Mouse (Mus musculus) MEL (cell line): ENCODE results near the gene Rps6ka4.

Experiments used
- EP300 ChIP-seq, 2 experiments: IDR thresholded peaks; 2 replicates each; pipeline ENCODE4 v1.6.1; 2011; ENCODE audit warnings: improper control_type of control experiment in 2 of 2, low read length in 2 of 2, low read depth in 1 of 2, mild to moderate bottlenecking in 1 of 2
- HCFC1 ChIP-seq: IDR thresholded peaks from 2 replicates; pipeline ENCODE4 v1.6.1; 2012; ENCODE audit warnings: low read depth, mild to moderate bottlenecking, inconsistent platforms, low read length, improper control_type of control experiment, moderate library complexity
- MAX ChIP-seq: IDR thresholded peaks from 2 replicates; pipeline ENCODE4 v1.6.1; 2011; ENCODE audit warnings: low read length, improper control_type of control experiment
- MAZ ChIP-seq: IDR thresholded peaks from 2 replicates; pipeline ENCODE4 v1.6.1; 2012; ENCODE audit warnings: low read depth, mild to moderate bottlenecking, inconsistent platforms, low read length, improper control_type of control experiment
- MXI1 ChIP-seq: IDR thresholded peaks from 2 replicates; pipeline ENCODE4 v1.6.1; 2011; ENCODE audit warnings: mild to moderate bottlenecking, low read depth, low read length, improper control_type of control experiment
- POLR2A ChIP-seq, 2 experiments: IDR thresholded peaks; 2 replicates each; pipeline ENCODE4 v1.6.1; 2011 to 2012; ENCODE audit warnings: low read length in 2 of 2, mild to moderate bottlenecking in 2 of 2, control low read depth in 1 of 2, improper control_type of control experiment in 1 of 2, low read depth in 1 of 2, moderate library complexity in 1 of 2; ENCODE audit not compliant: control insufficient read depth in 1 of 2, insufficient read depth in 1 of 2, poor library complexity in 1 of 2
- UBTF ChIP-seq: IDR thresholded peaks from 2 replicates; pipeline ENCODE4 v1.6.1; 2012; ENCODE audit warnings: low read depth, mild to moderate bottlenecking, inconsistent platforms, low read length, improper control_type of control experiment, moderate library complexity, borderline replicate concordance; ENCODE audit not compliant: insufficient read depth

DNA sequence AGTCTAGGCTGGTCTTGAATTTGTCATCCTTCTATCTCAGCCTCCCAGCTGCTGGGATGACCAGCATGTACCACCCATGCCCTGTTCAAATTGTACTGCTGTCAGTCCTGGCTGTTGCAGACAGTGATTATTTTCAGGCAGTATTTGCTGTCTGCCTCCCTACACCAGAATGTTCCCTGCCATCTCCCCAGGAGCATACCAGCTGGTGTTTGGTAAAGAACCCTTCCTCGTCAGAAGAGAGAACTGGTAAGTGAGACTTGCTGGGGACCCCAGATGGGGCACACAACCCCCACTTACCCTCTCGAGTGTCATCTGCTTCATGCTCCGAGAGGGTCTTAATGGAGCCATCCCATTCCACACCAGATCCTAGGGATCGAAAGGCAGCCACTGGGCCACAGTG lies 5.6 kb upstream of the Rps6ka4 start:
- TF ChIP-seq POLR2A (IDR thresholded peaks at IDR 0.05; ENCODE audit: control insufficient read depth in 1 of 2, insufficient read depth in 1 of 2, low read depth in 1 of 2, low read length in 2 of 2, poor library complexity in 1 of 2) (no peak), MAZ (no peak), UBTF (no peak), EP300 (IDR thresholded peaks at IDR 0.05; ENCODE audit: low read depth in 1 of 2, low read length in 2 of 2) (no peak), HCFC1 (no peak), MAX (no peak), MXI1 (no peak)
